Mouse (Mus musculus) cerebellum, postnatal 25 days (tissue): ENCODE data around the gene Psma7.

Experiments used
- DNase-seq, 2 experiments: peaks; one replicate each; pipeline ENCODE4 v3.0.0; 2021; ENCODE audit warnings: mixed read lengths in 2 of 2

Gene Psma7

DNA sequence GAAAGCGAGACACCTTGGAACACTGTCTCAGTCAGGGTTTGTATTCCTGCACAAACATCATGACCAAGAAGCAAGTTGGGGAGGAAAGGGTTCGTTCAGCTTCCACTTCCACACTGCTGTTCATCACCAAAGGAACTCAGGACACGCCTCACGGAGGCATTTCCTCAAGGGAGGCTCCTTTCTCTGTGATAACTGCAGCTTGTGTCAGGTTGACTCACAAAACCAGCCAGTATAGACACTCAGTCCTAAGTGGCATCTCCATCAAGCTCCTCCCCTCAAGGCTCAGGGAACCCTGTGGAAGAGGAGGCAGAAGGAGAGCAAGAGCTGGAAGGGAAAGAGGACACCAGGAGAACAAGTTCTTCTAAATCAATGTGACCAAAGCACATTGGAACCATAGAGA, 43.8 kb downstream of the Psma7 start:
- no peak for DNase-seq

GRCm38 (mm10) chr2:179993071-179993470, 49.2 kb downstream of the Psma7 start:
- no peak for DNase-seq

DNA sequence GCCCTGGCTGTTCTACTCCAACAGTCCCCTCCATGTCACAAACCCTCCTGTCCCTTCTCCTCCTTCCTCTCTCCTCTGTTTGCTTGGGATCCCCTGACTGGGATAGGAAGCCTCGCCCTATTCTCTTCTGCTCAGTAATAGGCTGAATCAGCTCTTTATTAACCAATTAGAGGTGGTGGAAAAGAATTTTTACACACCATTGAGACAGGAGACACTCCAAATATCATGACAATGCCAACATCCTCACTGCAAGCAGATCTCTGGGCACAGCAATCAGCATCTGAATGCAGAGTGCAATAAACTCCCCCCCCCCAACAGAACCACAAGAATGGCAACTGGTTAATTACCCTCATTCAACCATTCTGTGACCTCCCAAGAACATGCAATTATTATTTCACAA, 53.1 kb downstream of the Psma7 start:
- DNase-seq: no peak

DNA sequence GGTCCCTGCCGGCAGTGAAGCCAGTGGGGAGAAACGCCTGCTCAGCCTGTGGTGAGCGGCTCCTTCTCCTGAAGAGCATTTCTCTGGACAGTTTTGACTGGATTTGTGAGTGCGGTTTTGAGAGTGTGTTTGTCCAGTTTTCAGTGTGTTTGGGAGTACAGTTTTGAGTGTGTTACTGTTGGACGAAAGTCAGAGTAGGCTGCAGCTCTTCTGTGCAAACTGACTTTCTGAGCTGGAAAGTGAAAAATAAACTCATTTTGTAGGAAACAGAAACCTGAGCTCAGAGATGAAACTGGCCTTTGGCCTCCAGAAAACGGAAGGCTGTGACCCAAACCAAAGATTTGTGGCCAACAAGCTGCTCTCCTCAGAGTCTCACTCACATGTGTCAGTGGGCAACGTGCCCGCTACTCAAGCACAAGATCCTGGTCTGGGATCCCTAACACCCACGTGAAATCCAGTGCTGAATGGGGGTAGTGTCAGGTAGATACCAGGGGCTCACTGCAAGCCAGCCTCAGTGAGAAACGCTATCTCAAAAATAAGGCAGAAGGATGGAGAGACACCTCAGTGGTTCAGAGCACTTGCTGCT, 55.7 kb downstream of the Psma7 start:
- no peak for DNase-seq
